Mouse (Mus musculus): ENCODE results near the gene Tubb2b.

The Tubb2b gene

DNA sequence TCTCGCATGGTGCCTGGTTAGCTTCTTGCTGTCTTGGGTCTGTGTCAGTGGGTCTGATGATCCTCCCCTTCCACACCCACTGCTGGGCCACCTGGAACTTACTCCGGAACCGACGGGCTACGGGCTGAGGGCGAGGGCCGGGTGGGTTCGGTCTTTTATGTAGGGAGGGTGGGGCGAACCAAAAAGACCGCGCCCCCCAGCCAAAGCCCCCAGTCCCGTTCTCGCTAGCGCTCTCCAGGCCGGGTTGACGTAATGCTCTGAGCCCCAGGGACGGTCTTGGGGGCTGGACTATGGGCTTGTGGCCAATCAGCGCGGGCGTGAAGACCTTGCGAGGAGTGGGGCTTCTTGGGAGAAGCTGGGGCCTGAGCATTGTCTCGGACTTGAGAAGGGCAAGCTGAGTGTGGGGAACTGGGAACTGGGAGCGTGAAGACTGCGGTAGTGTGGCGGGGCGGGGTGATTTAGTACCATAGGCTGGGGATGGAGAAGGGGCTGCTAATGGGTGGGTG, at the start of gene Tubb2b:
Gene Tubb2b, minus strand, starts transcription at position 241 of the 506 bp plus-strand sequence.
- peak; percentile 80 for DNase-seq

DNA sequence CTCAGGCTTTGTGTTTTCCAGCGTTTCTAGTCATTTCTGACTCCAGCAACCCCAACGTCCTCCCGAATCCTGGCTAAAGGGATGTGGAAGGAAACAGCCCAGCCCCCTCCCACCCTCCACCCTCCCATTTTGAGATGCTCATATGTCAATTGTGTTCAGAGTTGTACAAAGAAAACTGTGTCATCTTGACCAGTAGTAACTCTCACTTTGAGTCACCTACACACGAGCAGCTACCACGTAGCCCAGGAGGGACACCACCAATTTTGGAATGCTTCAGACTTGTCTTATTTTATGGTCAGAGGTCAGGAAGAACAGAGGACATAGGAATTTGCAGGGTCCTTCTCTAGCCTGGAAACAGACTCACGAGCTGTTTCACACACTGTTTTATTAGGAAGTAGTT, 43.8 kb upstream of the Tubb2b start:
- DNase-seq: no peak

DNA sequence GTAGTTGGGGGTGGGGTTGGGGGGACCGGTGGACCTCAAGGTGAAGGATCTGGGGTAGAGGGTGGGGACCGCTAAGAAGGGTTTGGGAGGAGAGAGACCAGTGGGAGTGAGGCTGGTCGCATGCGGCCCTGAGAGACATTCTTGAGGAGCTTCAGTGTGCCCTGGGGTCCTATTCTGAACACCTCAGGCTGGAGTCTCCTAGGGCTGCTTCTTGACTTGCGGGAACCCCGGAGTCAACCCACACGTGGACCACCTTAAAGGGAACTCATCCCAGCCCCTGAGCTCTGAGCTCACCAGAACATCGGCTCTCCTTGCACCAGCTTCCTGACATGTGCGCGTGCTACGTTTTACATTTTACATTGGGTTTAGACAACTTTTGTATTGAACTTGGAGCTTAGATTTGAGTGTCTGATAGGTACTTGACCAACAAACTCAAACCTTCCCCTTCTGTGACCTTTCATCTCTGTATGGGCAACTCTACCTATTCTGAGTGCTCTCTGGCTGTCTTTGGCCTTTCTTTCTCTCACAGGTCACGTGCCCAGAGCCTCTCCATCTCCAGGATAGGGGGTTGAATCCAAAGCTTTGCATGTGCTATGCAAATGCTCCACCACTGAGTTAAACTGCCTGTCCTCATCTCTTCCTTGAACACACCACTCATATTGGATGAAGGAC, 33.2 kb upstream of the Tubb2b start:
- DNase-seq: no peak

DNA sequence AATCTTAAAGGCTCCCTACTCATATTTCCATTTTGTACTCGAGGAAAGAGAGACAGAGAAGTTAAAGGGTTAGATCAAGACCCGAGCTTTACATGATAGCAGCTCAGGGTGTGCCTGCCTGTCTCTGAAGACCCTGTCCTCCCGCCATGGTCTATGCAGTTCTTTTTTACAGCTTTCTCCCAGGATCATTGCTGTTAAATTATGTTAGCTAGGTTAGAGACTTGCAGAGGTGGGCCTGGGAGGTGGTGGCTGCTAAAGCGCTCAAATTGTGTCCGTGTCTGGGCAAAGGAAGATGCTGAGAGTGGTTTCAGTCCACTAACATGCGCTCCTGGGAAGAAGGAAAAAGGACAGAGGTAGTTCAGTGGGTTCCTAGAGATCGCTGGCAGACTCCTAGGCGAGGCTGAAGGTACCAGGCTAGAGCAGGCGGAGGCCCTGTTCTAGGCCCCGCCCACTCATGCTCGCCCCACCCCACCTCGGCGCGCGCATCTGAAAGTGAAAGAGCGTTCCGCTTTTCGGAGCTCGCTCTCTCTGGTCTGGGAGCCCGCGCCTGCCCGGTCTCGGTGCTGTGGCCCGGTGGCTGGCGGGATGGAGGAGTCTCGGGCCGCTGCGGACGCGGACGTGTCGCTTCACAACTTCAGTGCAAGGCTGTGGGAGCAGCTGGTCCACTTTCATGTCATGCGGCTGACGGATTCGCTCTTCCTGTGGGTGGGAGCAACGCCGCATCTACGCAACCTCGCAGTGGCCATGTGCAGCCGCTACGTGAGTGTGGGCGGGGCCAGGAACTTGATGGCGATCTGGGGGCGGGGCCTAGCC, 32.4 kb upstream of the Tubb2b start, which contains the start of gene Psmg4:
Gene Psmg4, plus strand, starts transcription at position 474 of the 813 bp plus-strand sequence.
- peak; percentile 93 for DNase-seq

DNA sequence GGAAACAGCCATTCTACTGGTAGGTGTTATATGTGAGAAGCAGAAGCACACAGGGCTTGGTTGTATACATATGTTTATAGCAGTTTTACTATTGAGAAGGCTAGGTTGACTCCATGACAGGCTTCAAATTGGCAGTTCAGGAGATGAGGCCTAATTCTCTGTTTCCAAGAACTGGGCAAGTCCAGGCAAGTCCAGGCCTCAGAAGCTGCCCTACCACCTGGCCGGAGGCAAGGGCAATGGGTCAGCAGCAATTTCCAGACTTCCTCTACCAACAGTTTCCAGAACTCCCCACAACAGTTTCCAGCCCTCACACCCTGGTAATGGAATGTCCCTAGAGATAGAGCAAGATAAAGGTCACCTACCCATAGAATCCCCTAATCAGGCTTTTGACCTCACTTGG, 29.7 kb upstream of the Tubb2b start:
- no peak for DNase-seq

DNA sequence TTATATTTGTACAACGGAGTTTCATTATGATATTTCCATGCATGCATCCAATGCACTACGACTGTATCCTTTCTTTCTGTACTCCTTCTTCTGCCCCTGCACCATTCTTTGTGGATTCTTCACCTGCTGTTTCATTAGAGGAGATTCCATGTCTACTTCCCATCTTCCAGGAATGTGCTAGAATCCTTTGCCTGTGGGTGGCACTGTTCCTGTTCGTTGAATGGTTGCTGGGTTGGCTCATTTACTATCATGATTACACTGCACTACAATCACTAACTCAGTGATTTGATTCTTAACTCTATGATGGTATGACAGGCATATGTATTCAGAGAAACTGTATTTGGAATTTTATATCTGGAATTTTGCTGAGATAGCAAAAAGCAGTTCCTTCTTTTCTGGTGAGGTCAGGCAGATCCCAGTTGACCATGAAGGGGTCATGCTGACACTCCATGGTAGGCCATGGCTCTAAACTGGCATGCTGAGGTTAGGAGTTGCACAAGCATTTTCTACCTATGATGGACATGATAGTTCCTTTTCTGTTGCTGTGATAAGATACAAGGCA, 27.4 kb upstream of the Tubb2b start:
- DNase-seq: no peak

DNA sequence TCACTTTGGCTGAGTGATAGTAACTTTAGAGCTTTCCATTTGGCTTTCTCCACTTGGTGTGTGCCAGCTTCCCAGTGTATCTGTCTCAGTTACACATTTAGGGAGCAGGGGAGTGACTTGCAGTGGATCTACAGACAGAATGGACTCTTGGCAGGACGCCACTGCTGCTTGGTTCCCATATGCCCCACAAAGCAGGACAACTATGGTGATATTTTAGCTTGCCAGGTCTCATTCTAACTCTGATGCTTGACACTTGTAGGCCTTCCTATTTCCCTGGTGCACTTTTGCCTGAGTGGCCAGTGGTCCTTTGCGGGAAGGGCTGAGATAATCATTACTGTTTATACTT, 26.5 kb upstream of the Tubb2b start:
- DNase-seq: no peak

DNA sequence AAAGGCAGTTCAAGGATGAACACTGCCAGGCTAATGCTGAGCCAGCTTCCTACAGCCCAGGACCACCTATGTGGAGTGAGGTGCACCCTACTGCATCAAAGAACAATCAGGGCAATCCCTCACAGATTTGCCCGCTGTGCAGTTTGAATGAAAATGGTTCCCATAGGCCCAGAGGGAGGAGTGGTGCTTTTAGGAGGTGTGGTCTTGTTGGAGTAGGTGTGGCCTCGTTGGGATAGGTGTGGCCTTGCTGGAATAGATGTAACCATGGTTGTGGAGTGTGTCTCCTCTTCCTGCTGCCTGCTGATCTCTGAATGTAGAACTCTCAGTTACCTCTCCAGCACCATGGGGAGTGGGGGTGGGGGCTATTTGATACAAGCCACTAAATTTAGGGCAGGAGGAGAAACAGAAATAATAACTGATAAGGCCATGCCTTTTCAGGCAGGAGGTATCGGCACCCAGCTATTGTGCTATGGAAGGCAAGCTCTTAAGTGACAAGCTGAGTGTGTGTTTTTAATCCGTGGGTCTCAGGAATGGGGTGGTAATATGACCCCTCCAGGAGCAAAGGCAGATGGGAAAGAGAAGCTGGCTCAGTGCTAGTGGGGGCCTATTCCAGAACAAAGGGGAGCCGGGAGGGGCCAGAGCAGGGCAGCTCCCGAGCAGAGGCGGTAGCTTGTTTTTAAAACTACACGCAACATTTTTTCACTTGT, 26.0 kb upstream of the Tubb2b start:
- no peak for DNase-seq

DNA sequence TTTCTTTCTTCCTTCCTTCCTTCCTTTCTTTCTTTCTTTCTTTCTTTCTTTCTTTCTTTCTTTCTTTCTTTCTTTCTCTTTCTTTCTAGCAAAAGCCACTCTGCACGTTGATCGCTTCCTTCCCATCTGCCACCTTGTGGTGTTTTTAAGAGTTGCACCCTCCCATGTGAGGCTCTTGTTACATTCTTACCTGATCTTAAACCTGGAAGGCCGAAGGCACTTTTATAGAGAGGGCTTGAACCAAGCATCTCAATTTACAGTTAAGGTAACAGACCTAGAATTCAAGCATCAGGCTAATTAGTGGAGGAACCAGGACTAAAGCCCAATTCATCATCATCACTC, 24.6 kb upstream of the Tubb2b start:
- no peak for DNase-seq

DNA sequence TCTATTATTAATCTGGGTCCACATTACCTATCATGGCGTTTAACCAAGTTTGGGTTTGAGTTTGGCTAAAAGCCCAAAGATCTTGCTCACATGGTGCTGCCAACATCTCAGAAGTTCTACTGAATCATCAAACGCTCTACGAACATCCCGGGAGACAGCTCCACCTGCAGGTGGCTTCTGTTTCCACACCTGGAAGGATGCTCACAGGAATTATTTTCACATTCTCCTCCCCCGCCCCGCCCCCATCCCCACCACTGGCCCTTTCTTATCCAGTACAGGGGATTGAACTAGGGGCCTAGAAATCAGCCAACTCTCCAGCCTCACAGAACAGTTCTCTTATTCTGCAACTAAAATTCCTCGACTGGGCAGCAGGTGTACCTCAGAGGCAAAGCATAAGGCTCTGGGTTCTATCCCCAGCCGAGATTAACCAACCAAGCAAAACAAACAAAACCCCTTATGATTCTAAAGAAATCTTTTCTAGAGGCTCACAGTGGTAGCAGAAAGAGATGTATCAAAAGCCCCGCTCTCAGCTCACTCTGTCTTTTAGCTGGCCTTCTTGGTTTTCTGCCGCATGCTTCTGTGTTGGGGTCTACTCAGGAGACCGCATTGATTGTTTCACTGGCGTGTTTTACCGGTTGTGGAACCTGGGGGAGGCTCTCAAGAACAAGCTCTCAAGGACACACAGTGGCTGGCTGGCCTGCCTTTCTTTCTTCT, 24.1 kb upstream of the Tubb2b start:
- DNase-seq: no peak

DNA sequence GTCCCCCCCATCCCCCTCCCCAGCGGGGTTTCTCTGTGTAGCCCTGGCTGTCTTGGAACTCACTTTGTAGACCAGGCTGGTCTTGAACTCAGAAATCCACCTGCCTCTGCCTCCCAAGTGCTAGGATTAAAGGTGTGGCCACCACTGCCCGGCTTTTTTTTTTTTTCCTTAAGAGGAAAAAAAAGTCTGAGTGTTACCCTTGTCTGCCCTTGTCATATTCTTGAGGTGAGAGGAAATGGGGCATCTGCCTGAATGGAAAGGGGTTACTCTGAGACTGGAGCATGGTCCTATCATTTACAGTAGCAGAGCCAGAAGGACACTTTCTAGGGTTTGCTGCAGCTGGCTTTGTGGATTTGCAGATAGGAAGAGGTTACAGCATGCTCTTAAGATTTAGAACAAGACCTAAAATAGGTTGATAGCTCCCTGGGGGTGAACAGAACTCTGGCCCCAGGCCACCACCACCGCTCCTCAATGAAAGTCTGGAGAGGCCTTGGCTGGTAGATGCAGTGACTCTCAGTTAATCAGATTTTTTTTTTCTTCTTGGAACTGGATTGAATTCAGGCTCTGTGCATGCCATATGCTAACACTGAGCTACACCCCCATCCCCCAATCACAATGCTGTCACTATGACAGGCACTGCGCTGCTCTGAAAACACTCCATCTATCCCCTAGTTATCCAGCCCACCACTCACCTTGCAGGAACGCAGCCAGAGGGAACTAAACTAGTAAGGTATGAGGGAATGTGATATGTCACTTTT, 23.2 kb upstream of the Tubb2b start:
- no peak for DNase-seq

DNA sequence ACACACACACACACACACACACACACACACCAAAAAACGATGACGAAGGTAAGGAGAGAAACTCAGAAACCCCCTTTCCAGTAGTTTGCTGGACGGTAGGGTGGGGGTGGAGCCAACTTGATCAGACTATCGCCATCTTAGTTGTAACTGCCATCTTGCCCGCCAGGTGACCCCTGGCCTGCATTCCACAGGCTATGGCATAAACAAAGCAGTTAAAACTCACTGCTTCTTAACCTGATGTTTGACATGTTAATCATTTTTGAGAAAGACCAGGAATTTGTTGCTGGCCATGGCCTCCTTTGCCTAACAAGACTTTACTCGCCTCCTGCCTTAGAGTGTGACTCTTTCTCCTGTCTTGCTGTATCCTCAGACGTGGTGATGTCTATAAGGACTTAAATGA, 22.4 kb upstream of the Tubb2b start:
- DNase-seq: no peak

DNA sequence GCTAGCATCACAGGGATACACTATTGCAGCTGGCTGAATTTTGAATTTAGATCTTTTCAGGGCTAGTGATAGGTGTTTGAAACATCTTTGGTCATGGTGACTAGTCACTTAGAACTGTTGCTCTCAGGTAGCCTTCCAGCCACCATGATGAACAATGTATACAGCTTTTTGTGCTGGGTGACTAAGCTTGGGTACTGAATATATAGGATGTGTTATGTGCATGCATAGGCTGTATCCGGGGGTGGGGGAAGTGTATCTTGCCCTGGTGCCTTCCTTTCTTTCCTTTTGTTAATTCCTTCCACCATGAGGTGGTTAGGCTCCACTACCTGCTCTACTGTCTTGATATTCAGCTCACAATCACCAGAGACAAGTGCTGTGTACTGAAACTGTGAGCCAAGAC, 21.2 kb upstream of the Tubb2b start:
- no peak for DNase-seq

DNA sequence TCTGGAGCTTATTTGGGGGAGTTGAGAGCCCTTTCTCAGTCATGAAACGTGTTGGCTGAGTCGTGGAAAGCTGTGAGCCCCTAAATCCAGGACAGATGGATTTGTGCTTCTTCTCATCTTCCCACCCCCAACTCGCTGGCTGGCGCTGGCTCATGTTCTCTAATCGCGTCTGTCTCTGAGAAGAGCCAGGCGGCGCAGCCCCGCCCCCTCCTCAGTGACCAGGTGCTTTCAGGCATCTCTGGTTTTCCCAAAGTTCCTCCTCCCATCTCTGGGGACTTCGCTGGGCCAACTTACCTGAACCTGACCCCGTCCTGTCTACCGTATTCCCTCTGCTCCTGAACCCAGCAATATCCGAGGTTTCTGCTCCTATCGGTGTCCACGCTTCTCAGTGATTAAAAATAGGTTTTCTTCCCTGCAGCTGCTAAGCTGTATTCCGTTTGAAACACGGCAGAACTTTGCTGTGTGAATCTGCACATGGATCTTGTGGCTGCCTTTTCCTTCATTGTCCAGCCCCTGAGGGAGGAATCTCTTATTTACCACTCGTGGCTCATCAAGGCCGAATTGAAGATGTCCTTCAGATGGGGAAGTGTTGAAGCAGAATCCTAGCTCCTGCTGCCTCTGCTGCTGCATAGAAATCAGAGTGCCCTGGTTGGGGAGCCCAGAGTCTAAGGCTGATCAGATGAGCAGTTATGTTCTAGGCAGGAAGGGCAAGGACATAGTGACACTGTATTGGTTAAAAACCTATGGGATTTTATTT, 20.2 kb upstream of the Tubb2b start:
- DNase-seq: peak; percentile 72

DNA sequence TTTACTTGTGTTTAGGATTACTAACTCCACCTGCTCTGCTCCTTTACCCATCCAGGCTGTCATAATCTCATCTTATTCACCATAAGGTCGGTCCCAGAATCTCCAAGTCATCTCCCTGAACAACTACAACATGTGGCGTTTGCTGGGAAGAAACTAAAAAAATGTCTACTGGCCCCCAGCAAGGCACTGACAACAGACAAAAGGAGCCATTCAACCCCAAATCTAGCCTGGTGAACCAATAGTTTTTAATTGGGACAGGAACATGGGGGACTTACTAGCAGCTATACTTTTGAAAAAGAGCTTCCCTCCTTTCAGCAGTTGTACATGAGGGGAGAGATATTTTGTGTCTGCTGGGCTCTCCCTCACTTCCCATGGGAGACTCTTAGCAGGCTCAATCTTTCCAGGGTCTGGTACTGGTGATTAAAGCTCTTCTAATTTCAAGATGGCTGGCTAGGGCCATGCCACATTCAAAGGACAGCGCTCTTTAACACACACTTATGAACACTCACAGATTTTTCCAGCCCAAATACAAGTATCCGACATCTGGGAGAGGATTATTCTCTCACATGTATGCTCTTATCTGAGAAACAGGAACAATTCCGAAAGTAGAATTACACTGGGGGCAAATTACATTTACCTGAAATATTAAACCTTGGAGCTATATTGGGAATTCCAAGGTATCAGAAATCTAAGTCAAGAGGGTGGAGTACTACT, 19.4 kb upstream of the Tubb2b start:
- DNase-seq: no peak

DNA sequence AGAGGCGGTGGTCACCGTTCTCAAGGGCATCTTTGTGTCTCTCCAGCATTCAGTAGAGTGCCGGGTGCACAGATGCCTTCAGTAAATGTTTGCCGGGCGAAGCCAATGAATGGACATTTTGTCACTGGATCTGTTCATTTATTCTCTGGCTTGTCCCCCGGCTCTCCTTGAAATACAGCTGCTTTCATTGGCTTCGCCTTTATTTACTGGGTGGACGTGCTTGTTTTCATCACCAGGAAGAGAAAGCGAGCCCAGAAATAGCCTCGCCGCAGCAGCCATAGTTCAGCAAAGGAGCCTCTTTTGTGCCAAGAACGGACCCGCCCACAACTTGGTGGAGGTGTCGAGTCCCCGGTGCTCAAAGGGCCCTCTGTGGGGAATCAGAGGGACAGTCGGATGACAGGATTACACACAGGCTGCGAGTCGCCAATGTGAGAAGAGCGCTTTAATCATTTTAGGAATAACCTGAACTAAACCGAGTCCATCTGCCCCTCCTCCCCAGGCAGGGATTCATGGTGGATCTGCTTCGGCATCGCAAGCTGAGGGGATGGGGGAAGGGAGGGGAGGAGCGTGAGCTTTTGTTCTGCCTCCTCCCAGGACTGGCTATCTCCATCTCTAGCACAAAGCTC, 18.6 kb upstream of the Tubb2b start:
- peak; percentile 75 for DNase-seq

DNA sequence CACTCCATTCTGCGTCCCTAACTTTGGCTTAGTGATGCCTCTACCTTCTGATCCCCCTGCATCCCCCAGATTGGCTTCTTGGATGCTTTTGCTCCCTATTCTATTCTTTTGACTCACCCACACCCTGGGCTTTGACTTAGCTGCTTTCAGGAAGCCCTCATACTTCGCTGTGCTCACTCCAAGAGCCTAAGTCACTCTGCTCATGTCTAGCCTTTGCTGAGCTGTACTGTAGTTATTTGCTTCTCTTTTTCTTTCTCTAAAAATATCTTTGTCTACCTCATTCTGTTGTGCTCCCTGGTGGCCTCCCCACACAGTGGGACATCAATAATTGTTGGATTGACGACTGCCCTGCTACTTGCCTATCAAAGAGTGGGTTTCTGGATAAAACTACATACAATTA, 17.9 kb upstream of the Tubb2b start:
- no peak for DNase-seq

DNA sequence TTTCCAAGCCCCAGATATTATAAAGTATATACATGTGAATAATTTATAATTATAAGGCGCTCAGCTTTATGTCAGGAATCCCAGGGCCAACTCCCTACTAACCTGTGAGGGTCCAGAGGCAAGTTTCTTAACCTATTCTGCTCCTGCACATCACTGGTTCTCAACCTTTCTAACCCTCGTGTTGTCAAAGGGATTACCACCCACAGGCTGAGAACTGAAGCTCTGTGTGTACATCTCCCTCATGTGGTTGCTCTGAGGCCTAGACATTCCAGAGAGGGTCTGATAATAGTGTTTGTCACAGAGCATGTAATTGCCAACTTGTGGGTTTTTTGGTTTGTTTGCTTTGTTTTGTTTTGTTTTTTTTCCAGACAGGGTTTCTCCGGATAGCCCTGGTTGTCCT, 16.6 kb upstream of the Tubb2b start:
- DNase-seq: no peak

DNA sequence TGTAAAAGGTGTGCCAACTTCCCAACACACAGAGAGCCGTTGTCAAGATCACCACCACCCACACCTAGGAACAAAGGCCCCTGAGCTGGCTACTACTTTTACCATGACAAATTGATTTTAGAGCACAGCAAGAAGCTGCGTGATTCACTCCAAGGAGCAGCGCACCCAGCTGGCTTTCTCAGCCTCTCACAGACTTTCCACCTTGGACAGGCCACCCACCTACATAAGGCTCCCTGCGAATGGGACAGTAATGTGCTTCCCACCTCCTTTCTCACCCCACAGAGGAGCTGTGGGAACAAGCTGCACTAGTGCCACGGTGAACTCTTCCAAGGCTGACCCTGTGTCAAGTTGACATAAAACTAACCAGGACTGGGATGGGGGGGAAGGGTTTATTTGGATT, 13.1 kb upstream of the Tubb2b start:
- no peak for DNase-seq

DNA sequence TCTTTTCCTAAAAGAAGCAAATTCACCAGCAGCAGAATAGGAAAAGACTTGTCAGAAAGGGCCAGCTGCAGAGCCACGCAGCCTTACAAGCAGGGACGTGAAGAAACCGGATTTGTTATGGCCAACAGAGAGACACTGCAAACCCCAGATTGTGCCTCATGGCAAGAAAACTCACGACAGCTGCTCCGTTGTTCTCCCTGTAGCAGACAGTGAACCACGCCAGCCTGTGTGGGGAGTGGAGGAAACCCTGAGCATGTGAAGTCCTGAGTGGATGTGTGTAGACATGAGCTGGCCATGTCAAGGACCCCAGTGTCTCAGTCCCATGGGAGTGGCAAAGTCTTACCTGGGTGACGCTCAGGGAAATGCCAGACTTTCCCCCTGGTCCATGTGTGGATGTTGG, 6.3 kb upstream of the Tubb2b start:
- peak; percentile 64 for DNase-seq

Measured in right cerebral cortex, postnatal 25 days (tissue).